Mouse (Mus musculus) forebrain, postnatal 0 days (tissue): Measurements from ENCODE around the gene 4921501E09Rik. TPM values are rescaled to one million over a fixed set of nuclear protein-coding genes. Genes with fewer than 3 reads are reported as not detected.
A peak's percentile ranks its signal among the peaks of the same experiment; 100 is the strongest.
"Not testable (repeated sequence)": the region's sequence is repeated elsewhere in the genome, so short reads cannot be mapped to it uniquely, and the experiment has no call there.

ENCODE experiments used
- ATAC-seq: fragments of 200-750 bp; cut with Nextera tagmentation; 2 replicates; pipeline ENCODE4 v1.8.0; 2017; ENCODE audit warnings: mild to moderate bottlenecking, moderate library complexity
- DNase-seq: peaks from one replicate; pipeline ENCODE4 v3.0.0-alpha.2; 2015
- H3K27ac ChIP-seq: fragments of 300-500 bp; sonication (generic); 2 replicates; pipeline ENCODE4 v1.5.1; 2014; ENCODE audit warnings: low read depth, mild to moderate bottlenecking, antibody characterized with exemption, low read length, moderate library complexity, mixed read lengths
- H3K27me3 ChIP-seq: fragments of 300-500 bp; sonication (generic); 2 replicates; pipeline ENCODE4 v1.6.1; 2014; ENCODE audit warnings: mild to moderate bottlenecking, low read length, mixed read lengths; ENCODE audit not compliant: insufficient read depth
- H3K36me3 ChIP-seq: fragments of 300-500 bp; sonication (generic); 2 replicates; pipeline ENCODE4 v1.6.1; 2014; ENCODE audit warnings: mild to moderate bottlenecking, moderate library complexity; ENCODE audit not compliant: insufficient read depth
- H3K4me1 ChIP-seq: fragments of 300-500 bp; sonication (generic); 2 replicates; pipeline ENCODE4 v1.6.1; 2014; ENCODE audit warnings: antibody characterized with exemption; ENCODE audit not compliant: insufficient read depth
- H3K4me2 ChIP-seq: fragments of 300-500 bp; sonication (generic); 2 replicates; pipeline ENCODE4 v1.6.1; 2014; ENCODE audit warnings: low read depth, mild to moderate bottlenecking, moderate library complexity
- H3K4me3 ChIP-seq: fragments of 300-500 bp; sonication (generic); 2 replicates; pipeline ENCODE4 v1.5.1; 2014; ENCODE audit warnings: low read depth, low read length, mixed read lengths
- H3K9ac ChIP-seq: fragments of 300-500 bp; sonication (generic); 2 replicates; pipeline ENCODE4 v1.6.1; 2014; ENCODE audit warnings: mild to moderate bottlenecking
- H3K9me3 ChIP-seq: fragments of 300-500 bp; sonication (generic); 2 replicates; pipeline ENCODE4 v1.6.1; 2016; ENCODE audit warnings: low read length
- CTCF ChIP-seq: sonication (generic); IDR thresholded peaks from 2 replicates; pipeline ENCODE4 v1.5.1; 2016; ENCODE audit warnings: antibody characterized with exemption, control low read depth, low read depth
- WGBS: fragments of 180-500 bp; shearing (Covaris S2); extraction: QIAGEN DNeasy Blood & Tissue Kit; methylation state at CpG from one replicate; pipeline ENCODE4 v1.1.7; 2014; 5-methylcytosine and 5-hydroxymethylcytosine counted together
- polyA plus RNA-seq: library from polyadenylated mRNA; unstranded; fragments of >200 nt; fragmentation: Nextera tagmentation; extraction: Ambion mirVana; gene quantifications from 2 replicates; pipeline ENCODE4 v1.2.1, GENCODE M21; 2015
- total RNA-seq: library from RNA; depleted of rRNA; stranded (reverse); fragments of >200 nt; gene quantifications from 2 replicates; pipeline ENCODE4 v1.2.3, GENCODE M21; 2014; rRNA removed

The 4921501E09Rik gene
- total and polyA plus RNA-seq, 2 experiments from 2014 or later, result not detected

- Histone ChIP-seq H3K9me3 (no peaks in the 10 kb centered on the region), H3K9ac (no peak overlapping the region), H3K36me3 (no peaks in the 10 kb centered on the region), H3K27ac (no peak overlapping the region), H3K4me1 (no peaks in the 10 kb centered on the region), H3K4me2 (no peak overlapping the region), H3K27me3 (no peaks in the 10 kb centered on the region), H3K4me3 (no peak overlapping the region)
- ATAC-seq (no peak), DNase-seq (no peak)
- 0% methylated on average over 1 of the region's 1 CpGs for WGBS
- TF ChIP-seq CTCF, result 0 out of 2 replicates have a peak, but pooled peaks have one; percentile 9
Measured at GRCm38 (mm10) chr17:33058791-33059190, 9.1 kb downstream of the 4921501E09Rik start.

GRCm38 (mm10) chr17:33032900-33033891 lies 34.7 kb downstream of the 4921501E09Rik start, which contains the start of gene Zfp763:
TSS of gene Zfp763 (minus strand) at chr17:33033402.
- no peaks in the 10 kb centered on the region for H3K36me3 ChIP-seq
- DNase-seq (peak; percentile 93), ATAC-seq (peak; percentile 100)
- peak within 1 kb of the TSS; percentile 55 for H3K4me2 ChIP-seq
- WGBS, result 2% methylated on average over 27 of the region's 27 CpGs
- peak within 1 kb of the TSS; percentile 70 for H3K4me3 ChIP-seq
- H3K9ac ChIP-seq, result peak within 1 kb of the TSS; percentile 87
- H3K27ac ChIP-seq, result peak within 1 kb of the TSS; percentile 85
- H3K27me3 ChIP-seq, result no peaks in the 10 kb centered on the region
- H3K9me3 ChIP-seq, result no peaks in the 10 kb centered on the region
- peak; percentile 30; the same call in 1 of the 2 replicates for TF ChIP-seq CTCF
- peaks cover 9% of the 10 kb centered on the region; the same call in 1 of the 2 replicates for H3K4me1 ChIP-seq

GRCm38 (mm10) chr17:33032376-33032775 lies 35.5 kb downstream of the 4921501E09Rik start:
- H3K4me1 ChIP-seq, result peaks cover 9% of the 10 kb centered on the region; the same call in 1 of the 2 replicates
- no peak overlapping the region; the same call in 1 of the 2 replicates for H3K27ac ChIP-seq
- no peaks in the 10 kb centered on the region for H3K36me3 ChIP-seq
- WGBS, result 4% methylated on average over 10 of the region's 10 CpGs
- H3K9ac ChIP-seq, result peak overlapping the region; percentile 22; the same call in 1 of the 2 replicates
- TF ChIP-seq CTCF, result no peak
- ATAC-seq (no peak), DNase-seq (peak; percentile 4)
- H3K4me2 ChIP-seq, result peak overlapping the region; percentile 55
- peak overlapping the region; percentile 70 for H3K4me3 ChIP-seq
- H3K9me3 ChIP-seq, result peaks cover 1% of the 10 kb centered on the region; the same call in 1 of the 2 replicates
- H3K27me3 ChIP-seq, result no peaks in the 10 kb centered on the region

GRCm38 (mm10) chr17:33020434-33020833 lies 47.4 kb downstream of the 4921501E09Rik start:
- H3K9me3 ChIP-seq, result peaks cover 60% of the 10 kb centered on the region
- H3K9ac ChIP-seq, result not testable (repeated sequence)

More at GRCm38 (mm10) chr17:33020434-33020833, 47.4 kb downstream of the 4921501E09Rik start:
- not testable (repeated sequence) for DNase-seq, ATAC-seq, H3K4me2 ChIP-seq, H3K27me3 ChIP-seq, H3K27ac ChIP-seq, H3K4me3 ChIP-seq, H3K4me1 ChIP-seq
- H3K36me3 ChIP-seq, result peaks cover 49% of the 10 kb centered on the region

Other genes with a start within 250 kb of the 4921501E09Rik start
- gene Zfp799, start 237.8 kb downstream of the 4921501E09Rik start, total RNA-seq, result 21.9 and 26.3 TPM in 2 replicates
- gene Zfp799, start 237.8 kb downstream of the 4921501E09Rik start, polyA plus RNA-seq, result 10.2 and 14.3 TPM in 2 replicates
- 9.1 and 9.3 TPM in 2 replicates for gene Zfp870, start 176.4 kb downstream of the 4921501E09Rik start, total RNA-seq
- 4.4 and 5.2 TPM in 2 replicates for gene Zfp870, start 176.4 kb downstream of the 4921501E09Rik start, polyA plus RNA-seq
- 0.31 and 0.62 TPM in 2 replicates for gene Cyp4f14, start 150.7 kb downstream of the 4921501E09Rik start, total RNA-seq
- 0.38 and 0.48 TPM in 2 replicates for gene Cyp4f14, start 150.7 kb downstream of the 4921501E09Rik start, polyA plus RNA-seq
- gene Cyp4f13, start 120.7 kb downstream of the 4921501E09Rik start, total RNA-seq, result 6.9 and 7.1 TPM in 2 replicates
- 6.9 and 7.8 TPM in 2 replicates for gene Cyp4f13, start 120.7 kb downstream of the 4921501E09Rik start, polyA plus RNA-seq
- gene Zfp472, start 102.2 kb downstream of the 4921501E09Rik start, total RNA-seq, result 6.9 and 10.1 TPM in 2 replicates
- 6.8 and 7.5 TPM in 2 replicates for gene Zfp472, start 102.2 kb downstream of the 4921501E09Rik start, polyA plus RNA-seq
- 19.3 and 19.7 TPM in 2 replicates for gene Zfp952, start 74.9 kb downstream of the 4921501E09Rik start, total RNA-seq
- gene Zfp952, start 74.9 kb downstream of the 4921501E09Rik start, polyA plus RNA-seq, result 9.0 and 12.3 TPM in 2 replicates
- 24.3 and 28.5 TPM in 2 replicates for gene Zfp763, start 34.7 kb downstream of the 4921501E09Rik start, total RNA-seq
- gene Zfp763, start 34.7 kb downstream of the 4921501E09Rik start, polyA plus RNA-seq, result 15.4 and 19.9 TPM in 2 replicates
- gene Zfp563, start 21.3 kb upstream of the 4921501E09Rik start, total RNA-seq, result 28.5 and 30.6 TPM in 2 replicates
- gene Zfp563, start 21.3 kb upstream of the 4921501E09Rik start, polyA plus RNA-seq, result 9.5 and 11.0 TPM in 2 replicates
- 0.15 and 0.90 TPM in 2 replicates for gene Morc2b, start 71.6 kb upstream of the 4921501E09Rik start, total RNA-seq
- 0.07 and 0.20 TPM in 2 replicates for gene Morc2b, start 71.6 kb upstream of the 4921501E09Rik start, polyA plus RNA-seq
- gene Olfr55, start 100.4 kb upstream of the 4921501E09Rik start, total RNA-seq, result not detected in 2 replicates
- not detected in 2 replicates for gene Olfr55, start 100.4 kb upstream of the 4921501E09Rik start, polyA plus RNA-seq
- not detected in 2 replicates for gene Olfr239, start 123.2 kb upstream of the 4921501E09Rik start, total RNA-seq
- gene Olfr239, start 123.2 kb upstream of the 4921501E09Rik start, polyA plus RNA-seq, result not detected in 2 replicates
- gene Olfr1564, start 153.6 kb upstream of the 4921501E09Rik start, total RNA-seq, result 0.23 TPM in 1 of 2 replicates, not detected in the other
- gene Olfr1564, start 153.6 kb upstream of the 4921501E09Rik start, polyA plus RNA-seq, result not detected in 2 replicates
- 29.3 and 29.6 TPM in 2 replicates for gene Zfp955a, start 187.1 kb upstream of the 4921501E09Rik start, total RNA-seq
- 18.5 and 19.7 TPM in 2 replicates for gene Zfp955a, start 187.1 kb upstream of the 4921501E09Rik start, polyA plus RNA-seq
- gene Olfr63, start 196.6 kb upstream of the 4921501E09Rik start, total RNA-seq, result not detected in 2 replicates
- gene Olfr63, start 196.6 kb upstream of the 4921501E09Rik start, polyA plus RNA-seq, result 0.01 and 0.02 TPM in 2 replicates
- gene Zfp955b, start 221.5 kb upstream of the 4921501E09Rik start, total RNA-seq, result 25.3 and 33.4 TPM in 2 replicates
- 12.7 and 14.0 TPM in 2 replicates for gene Zfp955b, start 221.5 kb upstream of the 4921501E09Rik start, polyA plus RNA-seq